Mouse (Mus musculus) embryonic fibroblast, embryonic 13.5 days (primary cell): ENCODE data around the gene Eif4g3.

Experiments
- CTCF ChIP-seq: IDR thresholded peaks from 2 replicates; pipeline ENCODE4 v1.5.1; 2011; ENCODE audit warnings: mild to moderate bottlenecking, control low read depth, low read length, moderate library complexity, borderline replicate concordance; ENCODE audit not compliant: insufficient read depth
- POLR2A ChIP-seq: IDR thresholded peaks from 2 replicates; pipeline ENCODE4 v1.6.1; 2011; ENCODE audit warnings: low read depth, mild to moderate bottlenecking, control low read depth, low read length, moderate library complexity

GRCm38 (mm10) chr4:137964585-137964930 is 28.3 kb upstream of the Eif4g3 start:
- TF ChIP-seq CTCF (no peak), POLR2A (no peak)
